In genomic region chr7:83567841-83568500, GRCm38 (mm10) we compare ENCODE assay signal across 9 mouse cellular contexts. TPM values are rescaled to one million over a fixed set of nuclear protein-coding genes. Genes with fewer than 3 reads are reported as not detected.
A peak's percentile ranks its signal among the peaks of the same experiment; 100 is the strongest.
DNase-seq lines count a peak whose midpoint lies in the region; ATAC-seq and TF ChIP-seq lines count a peak whose summit lies in the region.
"Had no signal": no experiment of that assay in that cellular context is flagged by ENCODE, and none has a peak within 500 bp of the region (broad histone marks: within the 10 kb centered on the region; RNA-seq: fewer than 3 reads in every experiment).

No protein-coding gene starts in this region.

- H3K9ac ChIP-seq in midbrain, postnatal 0 days (replicated peaks; ENCODE audit: low read length, poor library complexity, severe bottlenecking), result no peak overlapping the region

- H3K4me3 ChIP-seq in midbrain, postnatal 0 days (ENCODE audit: low read depth, low read length), result no peak overlapping the region

- DNase-seq in layer of hippocampus, adult 11-12 months (ENCODE audit: low spot score), result peak; percentile 51
- DNase-seq in layer of hippocampus, adult 9-10 months (ENCODE audit: low spot score), result no peak
- peak; percentile 76 for DNase-seq in ES-CJ7 (ENCODE audit: low read depth, low spot score)
- peak; percentile 84 for DNase-seq in brain, adult 2 months (ENCODE audit: low read depth, low spot score)
- DNase-seq in frontal cortex, postnatal 36 days (ENCODE audit: low spot score in 2 of 2), result peak; percentile 25 to 40
- peak; percentile 34 for DNase-seq in layer of hippocampus, adult 9-11 months
- peak; percentile 76 for DNase-seq in midbrain, postnatal 0 days (ENCODE audit: low spot score)
- peak; percentile 23 for DNase-seq in yolk sac, embryonic 10.5 days (ENCODE audit: low spot score)

- ATAC-seq in midbrain, postnatal 0 days (ENCODE audit: low FRiP score), result no peak; the same call in 1 of the 2 replicates

- no peak overlapping the region for H3K27ac ChIP-seq in midbrain, postnatal 0 days (ENCODE audit: low read depth, low read length)

- no peak overlapping the region for H3K4me2 ChIP-seq in midbrain, postnatal 0 days (ENCODE audit: low read depth, low read length, poor library complexity, severe bottlenecking)

- TF ChIP-seq CTCF in midbrain, postnatal 0 days (IDR thresholded peaks at IDR 0.05), result peak; percentile 94

- no peaks in the 10 kb centered on the region for H3K9me3 ChIP-seq in midbrain, postnatal 0 days (ENCODE audit: low read length)

- no peaks in the 10 kb centered on the region for H3K4me1 ChIP-seq in midbrain, postnatal 0 days (ENCODE audit: insufficient read depth, low read length)

- no peaks in the 10 kb centered on the region for H3K27me3 ChIP-seq in midbrain, postnatal 0 days (ENCODE audit: insufficient read depth, low read length)

- 50% methylated on average over 16 of the region's 16 CpGs for WGBS in midbrain, postnatal 0 days

- H3K36me3 ChIP-seq in midbrain, postnatal 0 days (ENCODE audit: insufficient read depth, low read length), result no peaks in the 10 kb centered on the region

RNA-seq across cellular contexts. Expression of gene Tmc3, which starts 16.8 kb away (rescaled TPM):
- 0.11 and 0.47 TPM in 2 replicates for total RNA-seq in midbrain, postnatal 0 days (2014; rRNA removed)
- polyA plus RNA-seq in midbrain, postnatal 0 days (2015; fragmentation: Nextera tagmentation; extraction: Ambion mirVana), result 0.18 and 0.23 TPM in 2 replicates
- polyA plus RNA-seq: lung, embryonic 16.5 days had no signal
